Mouse (Mus musculus) kidney, adult 2 months (tissue): ENCODE measurements around the gene Ntrk1.

ENCODE experiments used
- CTCF ChIP-seq: fragments of 200-500 bp; conservative IDR thresholded peaks from 2 replicates; pipeline ENCODE4 v1.5.1; 2011; ENCODE audit warnings: low read depth, mild to moderate bottlenecking, control low read depth, low read length, moderate library complexity, mixed read lengths; ENCODE audit not compliant: insufficient read depth, insufficient read length
- POLR2A ChIP-seq: fragments of 200-500 bp; IDR thresholded peaks from one replicate; pipeline ENCODE4 v1.6.1; 2011; ENCODE audit warnings: low read depth, low read length, control low read depth

DNA sequence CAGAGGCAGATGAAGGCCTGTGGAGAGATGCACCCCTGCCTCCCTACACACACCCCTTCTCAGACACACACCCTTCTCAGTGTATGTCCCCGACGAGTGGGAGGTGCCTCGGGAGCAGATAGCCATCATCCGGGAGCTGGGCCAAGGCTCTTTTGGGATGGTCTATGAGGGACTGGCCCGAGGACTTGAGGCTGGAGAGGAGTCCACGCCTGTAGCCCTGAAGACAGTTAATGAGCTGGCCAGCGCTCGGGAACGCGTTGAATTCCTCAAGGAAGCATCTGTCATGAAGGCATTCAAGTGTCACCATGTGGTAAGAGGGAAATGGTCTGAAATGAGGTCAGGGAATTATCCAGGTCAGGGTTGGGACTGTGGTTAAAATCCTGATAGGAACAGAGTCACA, 17.9 kb upstream of the Ntrk1 start:
- TF ChIP-seq CTCF, result no peak
- no peak for TF ChIP-seq POLR2A
